Mouse (Mus musculus): ENCODE measurements at regions not wholly inside any gene's neighbourhood (a gene's known extent, or its start where the extent isn't known, plus 50 kb on each side); places are given as distances from the start of the nearest gene placed in this dataset.

DNA sequence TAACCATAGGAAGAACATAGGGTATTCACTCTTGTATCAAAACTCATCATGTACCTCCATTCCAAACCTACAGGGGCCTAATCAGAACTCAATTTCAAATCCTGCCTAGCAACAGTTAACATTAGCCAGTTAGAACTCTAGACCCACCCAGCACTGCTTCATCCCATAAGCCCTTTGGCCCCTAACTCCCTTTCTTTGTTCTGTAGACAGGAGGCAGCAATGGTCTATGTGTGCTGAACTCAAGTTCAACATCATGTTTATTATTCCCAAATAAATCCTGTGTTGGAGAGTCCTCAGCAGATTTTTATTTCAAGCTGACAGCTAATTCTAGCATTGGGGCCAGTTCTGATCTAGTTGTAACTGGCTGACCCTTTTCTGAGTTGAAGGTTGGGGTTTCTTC, 112.2 kb downstream of the Ipo8 start:
- DNase-seq (ENCODE audit: low spot score in 2 of 2), result no peak

DNA sequence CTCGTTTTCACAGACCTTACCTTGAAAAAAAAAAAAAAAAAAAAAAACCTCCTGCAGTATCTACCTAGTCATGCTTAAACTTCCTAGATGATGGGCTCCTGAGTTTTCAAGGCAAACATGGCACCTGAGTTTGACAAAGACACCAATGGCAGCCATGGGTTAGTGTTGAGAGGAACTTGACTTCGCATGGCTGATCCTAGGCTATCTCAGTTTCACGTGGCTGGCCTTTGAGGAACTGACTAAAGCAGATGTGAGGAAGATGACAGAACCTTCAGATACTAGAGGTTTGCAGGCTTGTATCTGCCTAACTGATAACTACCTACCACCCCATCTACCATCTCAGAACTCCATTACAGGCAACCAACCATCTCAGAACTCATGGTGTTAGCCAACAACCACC, 120.9 kb downstream of the Ipo8 start:
- no peak for DNase-seq (ENCODE audit: low spot score in 2 of 2)

GRCm38 (mm10) chr6:148708389-148708788, 122.9 kb downstream of the Ipo8 start:
- DNase-seq (ENCODE audit: low spot score in 2 of 2), result no peak

GRCm38 (mm10) chr6:148705711-148706110, 125.6 kb downstream of the Ipo8 start:
- peak in 1 of 2 experiments; percentile 37 for DNase-seq (ENCODE audit: low spot score in 2 of 2)

- DNase-seq (ENCODE audit: low spot score in 2 of 2), result no peak
Observed at GRCm38 (mm10) chr6:148693329-148693728, 137.9 kb downstream of the Ipo8 start.

GRCm38 (mm10) chr6:148687770-148688169, 143.5 kb downstream of the Ipo8 start:
- DNase-seq (ENCODE audit: low spot score in 2 of 2), result peak in 1 of 2 experiments; percentile 31

GRCm38 (mm10) chr6:148660152-148660551, 171.1 kb downstream of the Ipo8 start:
- DNase-seq (ENCODE audit: low spot score in 2 of 2), result no peak

- no peak for DNase-seq (ENCODE audit: low spot score in 2 of 2)
Observed at GRCm38 (mm10) chr6:148653216-148653615, 178.1 kb downstream of the Ipo8 start.

DNA sequence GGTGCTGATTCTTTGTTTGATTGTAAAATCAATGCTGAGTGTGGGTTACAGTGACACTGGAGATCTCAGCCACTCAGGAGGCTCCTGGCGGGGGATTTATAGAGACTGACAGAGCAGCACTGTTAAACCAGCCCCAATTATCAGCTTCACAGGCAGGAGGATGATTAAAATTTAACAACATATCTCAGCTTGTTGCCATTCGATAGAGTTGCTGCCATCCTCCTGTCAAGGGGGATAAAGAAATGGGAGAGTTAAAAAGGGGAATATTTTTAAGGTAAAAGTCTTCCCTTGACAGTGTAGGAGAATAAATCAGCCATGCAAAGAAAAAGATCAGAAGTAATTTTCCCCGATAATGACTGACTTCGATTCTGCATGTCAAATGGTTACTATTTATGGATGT, 178.8 kb downstream of the Ipo8 start:
- DNase-seq (ENCODE audit: low spot score in 2 of 2), result no peak

DNA sequence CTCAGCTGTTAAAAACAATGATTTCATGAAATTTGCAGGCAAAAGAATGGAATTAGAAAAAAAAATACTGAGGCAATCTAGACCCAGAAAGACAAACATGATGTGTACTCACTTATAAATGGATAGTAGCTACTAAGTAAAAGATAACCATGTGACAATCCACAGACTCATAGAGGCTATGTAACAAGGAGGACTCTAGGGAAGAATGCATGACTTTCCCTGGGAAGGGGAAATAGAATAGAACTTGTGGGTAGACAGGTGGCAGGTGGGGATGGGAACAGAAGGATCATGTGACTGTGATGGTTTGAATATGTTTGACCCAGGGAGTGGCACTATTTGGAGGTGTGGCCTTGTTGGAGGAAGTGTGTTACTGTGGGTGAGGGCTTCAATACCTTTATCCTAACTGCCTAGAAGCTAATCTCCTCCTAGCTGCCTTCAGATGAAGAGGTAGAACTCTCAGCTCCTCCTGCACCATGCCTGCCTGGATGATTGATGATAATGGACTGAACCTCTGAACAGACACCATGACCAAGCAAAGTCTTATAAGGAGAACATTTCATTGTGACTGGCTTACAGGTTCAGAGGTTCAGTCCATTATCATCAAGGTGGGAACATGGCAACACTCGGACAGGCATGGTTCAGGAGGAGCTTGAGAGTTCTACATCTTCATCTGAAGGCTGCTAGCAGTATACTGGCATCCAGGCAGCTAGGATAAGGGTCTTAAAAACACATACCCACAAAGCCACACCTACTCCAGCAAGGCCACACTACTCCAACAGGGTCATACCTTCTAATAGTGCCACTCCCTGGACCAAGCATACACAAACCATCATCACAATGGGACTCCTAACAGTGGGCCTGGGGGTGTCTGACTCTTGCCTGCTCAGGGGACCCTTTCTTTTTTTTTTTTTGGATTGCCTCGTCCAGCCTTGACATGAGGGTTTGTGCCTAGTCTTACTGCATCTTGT, 183.6 kb downstream of the Ipo8 start:
- DNase-seq (ENCODE audit: low spot score in 2 of 2), result no peak

DNA sequence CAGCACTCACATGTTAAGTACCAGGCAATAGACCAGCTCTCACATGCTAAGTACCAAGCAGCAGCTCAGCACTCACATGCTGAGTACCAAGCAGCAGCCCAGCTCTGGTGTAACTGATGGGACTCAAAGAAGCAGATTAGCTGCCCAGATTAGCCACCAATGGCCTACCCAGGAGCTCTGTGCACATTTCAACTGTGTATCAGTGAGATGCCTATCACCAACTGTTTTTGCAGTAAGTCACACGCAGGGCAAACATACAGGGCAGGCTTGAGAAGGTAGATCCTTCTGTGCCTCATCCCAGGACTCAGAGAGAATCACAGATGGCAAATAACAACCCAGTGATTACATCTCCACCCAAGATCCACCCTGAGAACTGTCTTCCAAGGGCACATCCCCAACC, 190.7 kb downstream of the Ipo8 start:
- DNase-seq (ENCODE audit: low spot score in 2 of 2), result no peak

GRCm38 (mm10) chr6:148634148-148634547, 190.0 kb upstream of the Tmtc1 start:
- no peak for DNase-seq (ENCODE audit: low spot score in 2 of 2)

GRCm38 (mm10) chr6:148627090-148627605, 183.0 kb upstream of the Tmtc1 start:
- no peak for DNase-seq (ENCODE audit: low spot score in 2 of 2)

- DNase-seq (ENCODE audit: low spot score in 2 of 2), result no peak
Observed at GRCm38 (mm10) chr6:148623119-148623770, 179.1 kb upstream of the Tmtc1 start.

- DNase-seq (ENCODE audit: low spot score in 2 of 2), result no peak
Observed at GRCm38 (mm10) chr6:148620034-148620433, 175.8 kb upstream of the Tmtc1 start.

GRCm38 (mm10) chr6:148615931-148616330, 171.7 kb upstream of the Tmtc1 start:
- no peak for DNase-seq (ENCODE audit: low spot score in 2 of 2)

GRCm38 (mm10) chr6:148615442-148615841, 171.3 kb upstream of the Tmtc1 start:
- DNase-seq (ENCODE audit: low spot score in 2 of 2), result no peak

GRCm38 (mm10) chr6:148608881-148609280, 164.7 kb upstream of the Tmtc1 start:
- DNase-seq (ENCODE audit: low spot score in 2 of 2), result no peak

- no peak for DNase-seq (ENCODE audit: low spot score in 2 of 2)
Observed at GRCm38 (mm10) chr6:148605226-148605625, 161.0 kb upstream of the Tmtc1 start.

- no peak for DNase-seq (ENCODE audit: low spot score in 2 of 2)
Observed at GRCm38 (mm10) chr6:148604790-148605189, 160.6 kb upstream of the Tmtc1 start.

GRCm38 (mm10) chr6:148603878-148604277, 159.7 kb upstream of the Tmtc1 start:
- DNase-seq (ENCODE audit: low spot score in 2 of 2), result no peak

DNA sequence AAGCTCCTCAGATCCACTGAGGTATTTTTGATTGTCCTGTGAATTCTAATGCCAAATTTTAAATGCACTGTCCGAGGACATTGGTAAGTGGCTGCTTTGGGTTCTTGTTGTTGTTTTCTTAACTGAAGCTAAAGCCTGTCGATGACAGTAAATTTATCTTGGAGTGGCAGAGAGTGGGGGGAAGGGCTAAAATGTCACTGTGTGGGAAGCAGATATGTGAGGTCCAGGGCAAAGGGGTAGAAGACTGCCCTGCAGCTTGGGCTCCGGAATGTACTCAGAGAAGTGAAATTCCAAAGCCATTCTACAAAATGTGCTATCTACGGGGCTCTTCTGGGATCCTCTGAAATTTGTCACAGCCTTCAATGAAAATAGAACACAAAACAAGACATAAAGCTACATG, 159.3 kb upstream of the Tmtc1 start:
- DNase-seq (ENCODE audit: low spot score in 2 of 2), result no peak

Measured in adrenal gland, postnatal 4 days (tissue).